Mouse (Mus musculus): Measurements from ENCODE around the gene Nop14. TPM values are rescaled to one million over a fixed set of nuclear protein-coding genes. Genes with fewer than 3 reads are reported as not detected.

Gene Nop14
- polyA plus RNA-seq, 1 experiment from 2014 or later, result 30.4 TPM

GRCm38 (mm10) chr5:34660591-34661130, 713 bp upstream of the Nop14 start:
- Histone ChIP-seq H3K4me1 (ENCODE audit: control insufficient read depth, insufficient read depth, low read length) (peaks cover 7% of the 10 kb centered on the region), H3K4me2 (replicated peaks; ENCODE audit: low read depth, low read length) (peak overlapping the region; percentile 68), H3K4me3 (ENCODE audit: low read length) (peak overlapping the region; percentile 82), H3K27me3 (ENCODE audit: control insufficient read depth, insufficient read depth, low read length) (no peaks in the 10 kb centered on the region), H3K9ac (ENCODE audit: low read depth, low read length) (peak overlapping the region; percentile 56), H3K36me3 (ENCODE audit: control insufficient read depth, insufficient read depth, low read length) (peaks cover 16% of the 10 kb centered on the region), H3K27ac (ENCODE audit: low read depth, low read length) (peak overlapping the region; percentile 71), H3K9me3 (ENCODE audit: control insufficient read depth, low read length) (no peaks in the 10 kb centered on the region)
- ATAC-seq (ENCODE audit: low FRiP score, low TSS enrichment), result peak; percentile 4; the same call in 1 of the 2 replicates
- WGBS, result under 1% methylated on average over 57 of the region's 57 CpGs

DNA sequence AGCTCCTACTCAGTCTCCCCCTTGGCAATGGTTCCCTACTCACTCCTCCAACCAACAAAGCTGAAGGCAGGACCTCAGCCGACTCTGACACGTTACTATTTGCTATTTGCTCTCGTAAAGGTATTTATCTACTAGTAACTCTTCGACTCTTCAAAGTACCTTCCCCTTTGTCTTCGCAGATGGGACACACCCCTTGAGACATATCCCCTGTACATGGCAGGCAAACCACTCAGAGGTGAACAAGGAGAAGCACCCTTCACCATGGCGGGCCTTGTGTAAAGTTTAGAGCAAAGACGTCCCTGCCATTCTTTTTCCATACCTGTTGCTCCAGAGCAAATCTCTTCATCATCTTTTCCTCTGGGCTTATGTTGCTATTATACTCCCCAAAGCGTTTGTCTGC, 2.4 kb downstream of the Nop14 start:
- Histone ChIP-seq H3K4me2 (replicated peaks; ENCODE audit: low read depth, low read length) (no peak overlapping the region), H3K27me3 (ENCODE audit: control insufficient read depth, insufficient read depth, low read length) (no peaks in the 10 kb centered on the region), H3K4me3 (ENCODE audit: low read length) (no peak overlapping the region), H3K9me3 (ENCODE audit: control insufficient read depth, low read length) (no peaks in the 10 kb centered on the region), H3K9ac (ENCODE audit: low read depth, low read length) (no peak overlapping the region), H3K36me3 (ENCODE audit: control insufficient read depth, insufficient read depth, low read length) (peaks cover 45% of the 10 kb centered on the region), H3K27ac (ENCODE audit: low read depth, low read length) (no peak overlapping the region), H3K4me1 (ENCODE audit: control insufficient read depth, insufficient read depth, low read length) (peaks cover 7% of the 10 kb centered on the region)
- WGBS, result 89% methylated on average over 8 of the region's 8 CpGs
- no peak for ATAC-seq (ENCODE audit: low FRiP score, low TSS enrichment)

DNA sequence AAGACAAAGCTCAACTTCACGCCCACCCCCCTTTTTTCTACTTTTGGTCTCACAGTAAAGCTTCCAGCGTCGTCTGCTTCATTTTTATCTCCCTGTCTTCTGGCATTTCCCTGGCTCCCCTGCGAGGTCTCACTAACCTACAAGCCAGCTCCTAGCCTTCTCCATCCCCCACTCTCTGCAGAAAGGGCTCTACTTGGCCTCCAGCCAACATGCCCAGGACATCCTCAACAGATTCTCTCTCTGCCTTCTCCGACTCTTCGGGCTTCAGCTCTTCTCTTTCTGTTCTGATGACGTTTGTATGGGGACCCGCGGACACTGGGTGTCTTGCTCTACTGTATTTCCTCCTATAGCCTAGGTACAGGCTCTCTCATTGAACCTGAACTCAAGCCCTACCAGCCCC, 5.1 kb downstream of the Nop14 start:
- H3K36me3 ChIP-seq (ENCODE audit: control insufficient read depth, insufficient read depth, low read length), result peaks cover 72% of the 10 kb centered on the region
- H3K27me3 ChIP-seq (ENCODE audit: control insufficient read depth, insufficient read depth, low read length), result no peaks in the 10 kb centered on the region
- H3K4me2 ChIP-seq (replicated peaks; ENCODE audit: low read depth, low read length), result no peak overlapping the region
- no peak for ATAC-seq (ENCODE audit: low FRiP score, low TSS enrichment)
- WGBS, result 89% methylated on average over 9 of the region's 9 CpGs
- H3K9ac ChIP-seq (ENCODE audit: low read depth, low read length), result no peak overlapping the region
- no peaks in the 10 kb centered on the region for H3K9me3 ChIP-seq (ENCODE audit: control insufficient read depth, low read length)
- H3K4me1 ChIP-seq (ENCODE audit: control insufficient read depth, insufficient read depth, low read length), result peaks cover 7% of the 10 kb centered on the region
- no peak overlapping the region for H3K4me3 ChIP-seq (ENCODE audit: low read length)
- H3K27ac ChIP-seq (ENCODE audit: low read depth, low read length), result no peak overlapping the region

- H3K9me3 ChIP-seq (ENCODE audit: control insufficient read depth, low read length), result no peaks in the 10 kb centered on the region
- H3K4me2 ChIP-seq (replicated peaks; ENCODE audit: low read depth, low read length), result no peak overlapping the region
- H3K36me3 ChIP-seq (ENCODE audit: control insufficient read depth, insufficient read depth, low read length), result peaks cover 90% of the 10 kb centered on the region
- WGBS, result 94% methylated on average over 5 of the region's 5 CpGs
- ATAC-seq (ENCODE audit: low FRiP score, low TSS enrichment), result no peak
- H3K4me1 ChIP-seq (ENCODE audit: control insufficient read depth, insufficient read depth, low read length), result no peaks in the 10 kb centered on the region
- no peak overlapping the region for H3K9ac ChIP-seq (ENCODE audit: low read depth, low read length)
- H3K27me3 ChIP-seq (ENCODE audit: control insufficient read depth, insufficient read depth, low read length), result no peaks in the 10 kb centered on the region
- no peak overlapping the region for H3K4me3 ChIP-seq (ENCODE audit: low read length)
- no peak overlapping the region for H3K27ac ChIP-seq (ENCODE audit: low read depth, low read length)
These were observed 7.0 kb downstream of the Nop14 start for GRCm38 (mm10) chr5:34652961-34653360.

- Histone ChIP-seq H3K9ac (ENCODE audit: low read depth, low read length) (no peak overlapping the region), H3K36me3 (ENCODE audit: control insufficient read depth, insufficient read depth, low read length) (peaks cover 96% of the 10 kb centered on the region)
- 52% methylated on average over 4 of the region's 4 CpGs for WGBS
These were observed 12.4 kb downstream of the Nop14 start for GRCm38 (mm10) chr5:34647581-34647980.

DNA sequence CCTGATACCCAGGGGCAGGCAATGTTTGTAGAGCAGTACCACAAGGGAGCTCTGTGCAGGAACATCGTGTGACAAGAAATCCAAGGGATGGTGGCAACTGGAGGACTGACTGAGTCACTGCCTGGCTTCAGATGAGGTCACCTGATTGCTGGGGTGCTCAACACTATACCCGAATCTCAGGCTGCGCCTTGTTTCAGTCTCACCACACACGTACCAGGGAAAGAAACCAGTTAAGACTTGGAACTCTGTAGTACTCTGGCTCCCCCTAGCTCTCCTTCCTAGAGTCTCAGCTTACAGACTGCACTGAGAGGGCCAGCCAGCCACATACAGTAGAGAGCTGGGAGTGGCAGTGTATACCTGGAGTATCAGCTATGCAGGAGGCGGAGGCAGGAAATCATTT, 17.0 kb downstream of the Nop14 start:
- ATAC-seq (ENCODE audit: low FRiP score, low TSS enrichment), result peak; percentile 63; the same call in 1 of the 2 replicates
- Histone ChIP-seq H3K27me3 (ENCODE audit: control insufficient read depth, insufficient read depth, low read length) (no peaks in the 10 kb centered on the region), H3K9me3 (ENCODE audit: control insufficient read depth, low read length) (no peaks in the 10 kb centered on the region), H3K36me3 (ENCODE audit: control insufficient read depth, insufficient read depth, low read length) (peaks cover 90% of the 10 kb centered on the region), H3K4me1 (ENCODE audit: control insufficient read depth, insufficient read depth, low read length) (no peaks in the 10 kb centered on the region), H3K4me3 (ENCODE audit: low read length) (no peak overlapping the region), H3K9ac (ENCODE audit: low read depth, low read length) (no peak overlapping the region), H3K27ac (ENCODE audit: low read depth, low read length) (no peak overlapping the region), H3K4me2 (replicated peaks; ENCODE audit: low read depth, low read length) (no peak overlapping the region)
- WGBS, result 75% methylated on average over 5 of the region's 5 CpGs

More at GRCm38 (mm10) chr5:34647581-34647980, 12.4 kb downstream of the Nop14 start:
- no peaks in the 10 kb centered on the region for H3K27me3 ChIP-seq (ENCODE audit: control insufficient read depth, insufficient read depth, low read length)
- H3K4me1 ChIP-seq (ENCODE audit: control insufficient read depth, insufficient read depth, low read length), result no peaks in the 10 kb centered on the region
- ATAC-seq (ENCODE audit: low FRiP score, low TSS enrichment), result no peak
- H3K4me2 ChIP-seq (replicated peaks; ENCODE audit: low read depth, low read length), result no peak overlapping the region
- H3K4me3 ChIP-seq (ENCODE audit: low read length), result no peak overlapping the region
- H3K27ac ChIP-seq (ENCODE audit: low read depth, low read length), result no peak overlapping the region
- H3K9me3 ChIP-seq (ENCODE audit: control insufficient read depth, low read length), result no peaks in the 10 kb centered on the region

- Histone ChIP-seq H3K36me3 (ENCODE audit: control insufficient read depth, insufficient read depth, low read length) (peaks cover 83% of the 10 kb centered on the region), H3K4me1 (ENCODE audit: control insufficient read depth, insufficient read depth, low read length) (no peaks in the 10 kb centered on the region), H3K27me3 (ENCODE audit: control insufficient read depth, insufficient read depth, low read length) (no peaks in the 10 kb centered on the region), H3K9ac (ENCODE audit: low read depth, low read length) (no peak overlapping the region), H3K4me3 (ENCODE audit: low read length) (no peak overlapping the region), H3K27ac (ENCODE audit: low read depth, low read length) (no peak overlapping the region), H3K9me3 (ENCODE audit: control insufficient read depth, low read length) (no peaks in the 10 kb centered on the region), H3K4me2 (replicated peaks; ENCODE audit: low read depth, low read length) (no peak overlapping the region)
- no peak for ATAC-seq (ENCODE audit: low FRiP score, low TSS enrichment)
- WGBS, result 89% methylated on average over 3 of the region's 3 CpGs
These were observed 18.0 kb downstream of the Nop14 start for GRCm38 (mm10) chr5:34641991-34642390.

- H3K27me3 ChIP-seq (ENCODE audit: control insufficient read depth, insufficient read depth, low read length), result no peaks in the 10 kb centered on the region
- peak overlapping the region; percentile 97 for H3K4me2 ChIP-seq (replicated peaks; ENCODE audit: low read depth, low read length)
- no peaks in the 10 kb centered on the region for H3K9me3 ChIP-seq (ENCODE audit: control insufficient read depth, low read length)
- peak overlapping the region; percentile 68; the same call in 1 of the 2 replicates for H3K9ac ChIP-seq (ENCODE audit: low read depth, low read length)
- H3K4me3 ChIP-seq (ENCODE audit: low read length), result peak overlapping the region; percentile 70; the same call in 1 of the 2 replicates
- no peak overlapping the region for H3K27ac ChIP-seq (ENCODE audit: low read depth, low read length)
- WGBS, result 83% methylated on average over 7 of the region's 7 CpGs
- peaks cover 4% of the 10 kb centered on the region; the same call in 1 of the 2 replicates for H3K4me1 ChIP-seq (ENCODE audit: control insufficient read depth, insufficient read depth, low read length)
- H3K36me3 ChIP-seq (ENCODE audit: control insufficient read depth, insufficient read depth, low read length), result peaks cover 65% of the 10 kb centered on the region
- no peak for ATAC-seq (ENCODE audit: low FRiP score, low TSS enrichment)
These were observed 22.3 kb downstream of the Nop14 start for GRCm38 (mm10) chr5:34637591-34638156.

DNA sequence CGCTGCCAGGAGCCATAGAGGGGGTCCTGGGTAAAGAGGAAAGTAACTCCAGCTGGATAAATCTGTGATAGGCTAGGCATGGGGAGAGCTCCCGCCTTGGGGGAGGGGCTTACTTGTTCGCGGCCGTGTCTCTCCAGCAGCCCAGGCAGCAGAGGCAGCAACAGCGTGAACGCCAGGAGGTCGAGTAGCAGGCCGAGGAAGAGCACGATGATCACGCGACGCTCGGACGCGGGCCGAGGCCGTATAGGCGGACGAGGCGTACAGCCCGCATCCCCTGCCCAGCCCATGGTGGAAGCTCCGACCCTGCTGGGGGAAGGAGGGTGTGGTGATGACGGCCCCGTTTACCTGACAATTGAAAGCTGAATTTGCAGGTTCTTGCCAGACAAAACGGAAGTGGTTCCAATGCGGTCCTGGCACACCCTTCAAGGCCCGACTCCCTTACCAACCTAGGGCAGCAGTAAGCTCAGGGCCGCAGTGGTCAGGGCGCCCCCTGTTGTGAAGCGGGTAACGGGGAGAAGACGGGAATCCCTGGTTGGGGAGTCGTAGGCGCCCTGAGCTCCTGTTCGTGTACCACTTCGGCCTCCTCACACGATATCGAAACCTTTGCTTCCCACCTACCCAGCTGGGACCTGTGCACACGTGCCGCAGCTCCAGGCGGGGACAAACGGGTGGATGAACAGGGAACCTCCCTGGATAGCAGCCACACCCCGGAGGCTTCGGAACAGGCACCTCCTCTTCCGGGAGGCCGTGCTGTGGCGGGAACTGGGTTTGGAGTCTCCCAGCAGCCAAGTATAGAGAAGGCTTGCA, 23.3 kb downstream of the Nop14 start, which contains the start of gene Mfsd10:
Gene Mfsd10, minus strand, starts transcription at position 732 of the 807 bp plus-strand sequence.
- peaks cover 4% of the 10 kb centered on the region; the same call in 1 of the 2 replicates for H3K4me1 ChIP-seq (ENCODE audit: control insufficient read depth, insufficient read depth, low read length)
- under 1% methylated on average over 48 of the region's 48 CpGs for WGBS
- H3K4me2 ChIP-seq (replicated peaks; ENCODE audit: low read depth, low read length), result peak within 1 kb of the TSS; percentile 97
- peak within 1 kb of the TSS; percentile 68 for H3K9ac ChIP-seq (ENCODE audit: low read depth, low read length)
- H3K27ac ChIP-seq (ENCODE audit: low read depth, low read length), result peak within 1 kb of the TSS; percentile 87
- no peaks in the 10 kb centered on the region for H3K27me3 ChIP-seq (ENCODE audit: control insufficient read depth, insufficient read depth, low read length)
- peak within 1 kb of the TSS; percentile 70 for H3K4me3 ChIP-seq (ENCODE audit: low read length)
- no peaks in the 10 kb centered on the region for H3K9me3 ChIP-seq (ENCODE audit: control insufficient read depth, low read length)
- peak; percentile 90 for ATAC-seq (ENCODE audit: low FRiP score, low TSS enrichment)
- peaks cover 72% of the 10 kb centered on the region for H3K36me3 ChIP-seq (ENCODE audit: control insufficient read depth, insufficient read depth, low read length)

Measured in kidney, embryonic 14.5 days (tissue).